Mouse (Mus musculus): ENCODE measurements around the gene Ndc80. TPM values are rescaled to one million over a fixed set of nuclear protein-coding genes. Genes with fewer than 3 reads are reported as not detected.
A peak's percentile ranks its signal among the peaks of the same experiment; 100 is the strongest.
"Not testable (repeated sequence)": the region's sequence is repeated elsewhere in the genome, so short reads cannot be mapped to it uniquely, and the experiment has no call there.

The Ndc80 gene
- polyA plus RNA-seq, 1 experiment from 2014 or later = 50.8 TPM

DNA sequence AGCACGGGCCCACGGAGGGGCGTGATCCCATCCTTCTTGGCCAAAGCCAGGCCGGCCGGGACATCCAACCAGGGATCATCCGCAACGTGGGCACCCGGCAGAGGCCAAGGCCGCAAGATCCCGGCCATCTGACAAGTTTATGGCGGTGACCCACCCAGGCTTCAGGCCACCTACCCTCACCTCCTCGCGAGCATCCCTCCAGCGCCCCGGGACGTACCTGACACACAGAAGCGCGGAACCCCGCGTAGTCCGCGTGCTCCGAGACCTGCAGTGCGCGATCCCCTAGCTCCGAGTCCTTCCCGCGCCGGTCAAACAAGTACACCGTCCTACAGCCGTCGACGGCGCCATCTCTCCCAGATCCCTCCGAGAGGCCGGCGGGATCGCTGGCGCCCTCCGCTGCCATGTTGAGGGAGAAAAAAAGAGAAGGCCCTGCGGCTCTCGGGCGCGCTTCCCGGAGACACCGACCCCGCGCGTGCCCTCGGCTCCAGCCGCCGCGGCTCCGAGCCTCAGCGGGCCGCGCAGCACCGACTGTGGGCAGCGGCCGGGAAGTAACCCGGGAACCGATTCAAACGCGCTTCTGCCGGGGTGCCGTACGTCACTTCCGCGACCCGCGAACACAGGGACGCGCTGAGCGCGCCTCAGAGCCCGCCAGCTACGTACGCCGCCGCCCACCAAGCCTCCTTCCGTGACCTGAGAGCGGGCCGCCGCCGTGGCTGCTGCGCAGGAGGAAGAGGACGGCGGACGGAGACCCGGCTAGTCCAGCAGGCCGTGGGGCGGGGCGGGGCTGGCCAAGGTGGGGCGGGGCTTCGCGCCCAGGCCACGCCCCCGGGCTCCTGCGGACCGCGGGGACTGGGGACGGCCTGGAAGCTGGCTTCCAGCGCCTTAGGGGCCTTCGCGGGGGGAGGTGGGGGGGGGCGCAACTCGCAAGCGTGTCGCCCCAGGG is 51.6 kb downstream of the Ndc80 start, which contains the start of gene Smchd1:
Smchd1 (minus strand) TSS at position 582 of the 943 bp plus-strand sequence.
- peak; percentile 98 for ATAC-seq (ENCODE audit: low FRiP score)
- Histone ChIP-seq H3K4me3 (ENCODE audit: low read depth, low read length) (peak within 1 kb of the TSS; percentile 84), H3K36me3 (ENCODE audit: control insufficient read depth, insufficient read depth, low read length) (no peaks in the 10 kb centered on the region), H3K27me3 (ENCODE audit: control insufficient read depth, insufficient read depth, low read length) (no peaks in the 10 kb centered on the region), H3K4me1 (replicated peaks; ENCODE audit: control insufficient read depth, insufficient read depth, low read length) (0 out of 2 replicates have a peak, but pooled peaks cover 2% of the 10 kb centered on the region), H3K9me3 (ENCODE audit: control insufficient read depth, low read length) (no peaks in the 10 kb centered on the region), H3K4me2 (replicated peaks; ENCODE audit: low read depth, low read length) (peak within 1 kb of the TSS; percentile 56), H3K27ac (ENCODE audit: low read depth, low read length) (peak within 1 kb of the TSS; percentile 97), H3K9ac (ENCODE audit: low read depth, low read length) (peak within 1 kb of the TSS; percentile 96)
- WGBS = under 1% methylated on average over 91 of the region's 109 CpGs
- peak; percentile 96 for DNase-seq (ENCODE audit: low spot score)

DNA sequence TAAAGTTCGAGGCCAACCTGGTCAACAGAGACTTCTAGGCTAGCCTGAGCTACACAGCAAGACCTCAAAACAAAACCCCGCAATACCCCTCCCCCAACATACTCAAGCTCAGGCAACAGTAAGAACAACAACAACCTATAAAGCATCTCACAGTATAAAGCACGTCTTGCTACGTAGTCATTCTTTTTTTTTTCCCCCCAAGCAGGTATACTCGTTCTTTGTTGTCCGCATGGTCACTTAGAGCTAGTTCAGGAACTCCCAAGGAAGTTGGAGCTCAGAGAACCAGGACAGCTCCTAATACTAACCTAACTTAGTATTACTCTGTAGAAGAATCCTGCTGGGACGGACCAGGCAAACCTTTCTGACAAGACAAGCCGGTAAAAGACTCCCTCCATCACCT is 52.5 kb downstream of the Ndc80 start:
- Histone ChIP-seq H3K4me2 (replicated peaks; ENCODE audit: low read depth, low read length) (peak overlapping the region; percentile 56), H3K4me1 (replicated peaks; ENCODE audit: control insufficient read depth, insufficient read depth, low read length) (0 out of 2 replicates have a peak, but pooled peaks cover 2% of the 10 kb centered on the region), H3K27me3 (ENCODE audit: control insufficient read depth, insufficient read depth, low read length) (no peaks in the 10 kb centered on the region), H3K9ac (ENCODE audit: low read depth, low read length) (peak overlapping the region; percentile 96), H3K36me3 (ENCODE audit: control insufficient read depth, insufficient read depth, low read length) (no peaks in the 10 kb centered on the region), H3K4me3 (ENCODE audit: low read depth, low read length) (peak overlapping the region; percentile 84), H3K9me3 (ENCODE audit: control insufficient read depth, low read length) (no peaks in the 10 kb centered on the region), H3K27ac (ENCODE audit: low read depth, low read length) (no peak overlapping the region)
- WGBS = 14% methylated on average over 8 of the region's 8 CpGs
- ATAC-seq (ENCODE audit: low FRiP score) = no peak
- DNase-seq (ENCODE audit: low spot score) = peak; percentile 25

DNA sequence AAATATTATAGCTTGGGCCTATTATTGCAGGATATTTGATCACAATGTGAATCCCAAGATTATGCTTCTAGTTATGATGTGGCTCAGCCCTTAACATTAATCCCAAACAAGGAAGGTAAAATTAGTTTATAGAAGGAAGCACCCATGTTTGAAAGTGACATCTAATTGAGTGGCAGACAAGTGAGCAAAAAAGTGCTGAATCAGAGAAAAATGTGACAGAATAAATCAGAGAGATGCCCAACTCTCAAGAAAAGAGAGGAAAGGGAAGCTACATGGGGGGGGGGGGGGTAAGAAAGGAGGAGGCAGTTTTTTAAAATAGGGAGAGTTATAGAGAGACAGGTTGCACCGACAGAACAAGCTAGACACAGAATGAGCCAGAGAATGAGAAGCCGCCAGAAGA is 55.4 kb downstream of the Ndc80 start:
- H3K4me3 ChIP-seq (ENCODE audit: low read depth, low read length) = no peak overlapping the region
- 91% methylated on average over 2 of the region's 2 CpGs for WGBS

DNA sequence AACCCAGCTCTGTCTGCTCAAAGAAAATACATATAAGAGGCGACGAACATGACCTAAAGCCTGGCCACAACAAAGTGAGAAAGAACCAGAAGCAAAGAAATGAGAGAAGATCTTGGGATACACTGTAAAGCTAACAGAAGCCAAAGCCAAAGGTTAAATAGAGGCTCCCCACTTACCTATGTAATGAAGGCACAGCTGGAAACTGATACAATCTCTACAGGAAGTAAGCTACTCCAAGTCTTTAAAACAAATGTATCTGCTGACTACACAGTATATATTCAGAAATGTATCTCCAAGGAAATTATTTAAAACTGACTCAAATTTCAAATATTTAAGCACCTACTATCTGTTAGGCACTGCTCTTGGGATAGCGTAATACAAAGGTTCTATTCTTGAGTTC is 66.3 kb downstream of the Ndc80 start:
- H3K4me2 ChIP-seq (replicated peaks; ENCODE audit: low read depth, low read length) = no peak overlapping the region
- H3K36me3 ChIP-seq (ENCODE audit: control insufficient read depth, insufficient read depth, low read length) = peaks cover 6% of the 10 kb centered on the region
- DNase-seq (ENCODE audit: low spot score) = no peak
- no peak for ATAC-seq (ENCODE audit: low FRiP score)
- H3K4me1 ChIP-seq (replicated peaks; ENCODE audit: control insufficient read depth, insufficient read depth, low read length) = no peaks in the 10 kb centered on the region
- H3K27me3 ChIP-seq (ENCODE audit: control insufficient read depth, insufficient read depth, low read length) = no peaks in the 10 kb centered on the region
- no peak overlapping the region for H3K9ac ChIP-seq (ENCODE audit: low read depth, low read length)
- 84% methylated on average over 3 of the region's 3 CpGs for WGBS
- no peak overlapping the region for H3K27ac ChIP-seq (ENCODE audit: low read depth, low read length)
- no peaks in the 10 kb centered on the region for H3K9me3 ChIP-seq (ENCODE audit: control insufficient read depth, low read length)
- H3K4me3 ChIP-seq (ENCODE audit: low read depth, low read length) = no peak overlapping the region

More for the DNA sequence above, 55.4 kb downstream of the Ndc80 start:
- Histone ChIP-seq H3K36me3 (ENCODE audit: control insufficient read depth, insufficient read depth, low read length) (no peaks in the 10 kb centered on the region), H3K27ac (ENCODE audit: low read depth, low read length) (no peak overlapping the region), H3K4me1 (replicated peaks; ENCODE audit: control insufficient read depth, insufficient read depth, low read length) (0 out of 2 replicates have a peak, but pooled peaks cover 2% of the 10 kb centered on the region), H3K9me3 (ENCODE audit: control insufficient read depth, low read length) (no peaks in the 10 kb centered on the region), H3K9ac (ENCODE audit: low read depth, low read length) (no peak overlapping the region), H3K4me2 (replicated peaks; ENCODE audit: low read depth, low read length) (no peak overlapping the region), H3K27me3 (ENCODE audit: control insufficient read depth, insufficient read depth, low read length) (no peaks in the 10 kb centered on the region)
- no peak for DNase-seq (ENCODE audit: low spot score)
- no peak for ATAC-seq (ENCODE audit: low FRiP score)

DNA sequence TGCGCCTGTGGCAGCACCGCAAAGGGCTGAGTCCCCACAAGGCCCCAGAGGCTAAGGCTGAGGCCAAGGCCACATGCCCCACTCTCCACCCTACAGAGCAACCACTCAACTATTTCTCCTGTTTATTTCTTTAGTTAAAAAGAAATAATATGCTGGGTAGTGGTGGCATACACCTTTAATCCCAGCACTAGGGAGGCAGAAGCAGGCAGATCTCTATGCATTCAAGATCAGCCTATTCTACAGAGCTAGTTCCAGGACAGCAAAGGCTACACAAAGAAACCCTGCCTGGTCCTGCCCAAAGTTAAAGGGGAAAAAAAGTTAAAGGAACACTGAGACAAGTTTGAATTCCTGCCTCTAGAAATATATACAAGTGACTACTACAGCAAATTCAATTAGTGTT is 66.8 kb downstream of the Ndc80 start, which contains the start of gene Gm4707:
Gm4707 (minus strand) TSS at position 101 of the 400 bp plus-strand sequence.
- ATAC-seq (ENCODE audit: low FRiP score) (no peak), DNase-seq (ENCODE audit: low spot score) (no peak)
- Histone ChIP-seq H3K27me3 (ENCODE audit: control insufficient read depth, insufficient read depth, low read length) (no peaks in the 10 kb centered on the region), H3K4me3 (ENCODE audit: low read depth, low read length) (no peak within 1 kb of the TSS), H3K9me3 (ENCODE audit: control insufficient read depth, low read length) (no peaks in the 10 kb centered on the region), H3K4me1 (replicated peaks; ENCODE audit: control insufficient read depth, insufficient read depth, low read length) (no peaks in the 10 kb centered on the region), H3K9ac (ENCODE audit: low read depth, low read length) (no peak within 1 kb of the TSS), H3K27ac (ENCODE audit: low read depth, low read length) (no peak within 1 kb of the TSS), H3K4me2 (replicated peaks; ENCODE audit: low read depth, low read length) (no peak within 1 kb of the TSS), H3K36me3 (ENCODE audit: control insufficient read depth, insufficient read depth, low read length) (peaks cover 6% of the 10 kb centered on the region)
- 97% methylated on average over 2 of the region's 2 CpGs for WGBS

DNA sequence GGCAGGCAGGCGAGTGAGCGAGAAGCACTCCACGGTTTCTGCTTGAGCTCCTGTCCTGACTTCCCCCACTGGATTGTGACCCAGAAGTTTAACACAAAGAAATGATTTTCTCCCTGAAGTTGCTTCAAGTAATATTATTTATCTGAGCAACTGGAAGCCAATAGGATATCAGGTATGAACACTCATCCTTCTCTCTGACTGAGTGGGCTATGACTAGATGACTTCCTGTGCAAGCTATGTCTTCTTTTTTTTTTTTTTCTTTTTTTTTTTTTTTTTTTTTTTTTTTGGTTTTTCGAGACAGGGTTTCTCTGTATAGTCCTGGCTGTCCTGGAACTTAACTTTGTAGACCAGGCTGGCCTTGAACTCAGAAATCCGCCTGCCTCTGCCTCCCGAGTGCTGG is 69.3 kb downstream of the Ndc80 start:
- not testable (repeated sequence) for H3K27me3 ChIP-seq (ENCODE audit: control insufficient read depth, insufficient read depth, low read length); H3K27ac ChIP-seq (ENCODE audit: low read depth, low read length); DNase-seq (ENCODE audit: low spot score); H3K36me3 ChIP-seq (ENCODE audit: control insufficient read depth, insufficient read depth, low read length); ATAC-seq (ENCODE audit: low FRiP score); H3K9me3 ChIP-seq (ENCODE audit: control insufficient read depth, low read length); H3K9ac ChIP-seq (ENCODE audit: low read depth, low read length); H3K4me2 ChIP-seq (replicated peaks; ENCODE audit: low read depth, low read length); H3K4me1 ChIP-seq (replicated peaks; ENCODE audit: control insufficient read depth, insufficient read depth, low read length); H3K4me3 ChIP-seq (ENCODE audit: low read depth, low read length)
- WGBS = 96% methylated on average over 5 of the region's 6 CpGs

Other genes with a start within 250 kb of the Ndc80 start
- gene Emilin2, start 214.9 kb downstream of the Ndc80 start, polyA plus RNA-seq (2014; fragmentation: Nextera tagmentation; extraction: Ambion mirVana) = 7.8 and 11.2 TPM in 2 replicates
- gene Gm4707, start 66.9 kb downstream of the Ndc80 start, polyA plus RNA-seq (2014; fragmentation: Nextera tagmentation; extraction: Ambion mirVana) = 2.0 and 3.5 TPM in 2 replicates
- 70.9 and 91.1 TPM in 2 replicates for gene Smchd1, start 51.5 kb downstream of the Ndc80 start, polyA plus RNA-seq (2014; fragmentation: Nextera tagmentation; extraction: Ambion mirVana)
- 1.0 and 1.5 TPM in 2 replicates for gene Spdya, start 25.2 kb upstream of the Ndc80 start, polyA plus RNA-seq (2014; fragmentation: Nextera tagmentation; extraction: Ambion mirVana)
- 75.4 and 85.4 TPM in 2 replicates for gene Wdr43, start 89.0 kb upstream of the Ndc80 start, polyA plus RNA-seq (2014; fragmentation: Nextera tagmentation; extraction: Ambion mirVana)
- gene Togaram2, start 146.4 kb upstream of the Ndc80 start, polyA plus RNA-seq (2014; fragmentation: Nextera tagmentation; extraction: Ambion mirVana) = not detected in 2 replicates
- not detected in 2 replicates for gene Pcare, start 226.0 kb upstream of the Ndc80 start, polyA plus RNA-seq (2014; fragmentation: Nextera tagmentation; extraction: Ambion mirVana)
- gene Clip4, start 241.6 kb upstream of the Ndc80 start, polyA plus RNA-seq (2014; fragmentation: Nextera tagmentation; extraction: Ambion mirVana) = 5.6 and 6.3 TPM in 2 replicates